Mouse (Mus musculus) heart, embryonic 13.5 days (tissue): ENCODE measurements around the gene Taf12. TPM values are rescaled to one million over a fixed set of nuclear protein-coding genes. Genes with fewer than 3 reads are reported as not detected.

Experiments
- ATAC-seq: fragments of 200-750 bp; cut with Nextera tagmentation; 2 replicates; pipeline ENCODE4 v1.8.0; 2017; ENCODE audit warnings: moderate TSS enrichment; ENCODE audit not compliant: insufficient number of reproducible peaks, low FRiP score, low TSS enrichment; ENCODE audit errors: extremely low read depth
- H3K27ac ChIP-seq: fragments of 300-500 bp; sonication (generic); replicated peaks from 2 replicates; pipeline ENCODE4 v1.5.1; 2015; ENCODE audit warnings: moderate library complexity, mild to moderate bottlenecking, inconsistent platforms
- H3K27me3 ChIP-seq: fragments of 300-500 bp; sonication (generic); replicated peaks from 2 replicates; pipeline ENCODE4 v1.6.1; 2015; ENCODE audit warnings: mild to moderate bottlenecking, inconsistent platforms
- H3K36me3 ChIP-seq: fragments of 300-500 bp; sonication (generic); 2 replicates; pipeline ENCODE4 v1.6.1; 2015; ENCODE audit warnings: mild to moderate bottlenecking, inconsistent platforms
- H3K4me1 ChIP-seq: fragments of 300-500 bp; sonication (generic); 2 replicates; pipeline ENCODE4 v1.6.1; 2015; ENCODE audit warnings: inconsistent platforms
- H3K4me2 ChIP-seq: fragments of 300-500 bp; sonication (generic); 2 replicates; pipeline ENCODE4 v1.6.1; 2015; ENCODE audit warnings: inconsistent platforms, mild to moderate bottlenecking, moderate library complexity
- H3K4me3 ChIP-seq: fragments of 300-500 bp; sonication (generic); 2 replicates; pipeline ENCODE4 v1.5.1; 2015; ENCODE audit warnings: moderate library complexity, mild to moderate bottlenecking, inconsistent platforms
- H3K9ac ChIP-seq: fragments of 300-500 bp; sonication (generic); 2 replicates; pipeline ENCODE4 v1.6.1; 2015; ENCODE audit warnings: inconsistent platforms, mild to moderate bottlenecking, moderate library complexity
- H3K9me3 ChIP-seq: fragments of 300-500 bp; sonication (generic); 2 replicates; pipeline ENCODE4 v1.6.1; 2016; ENCODE audit warnings: inconsistent platforms
- WGBS: fragments of 180-500 bp; shearing (Covaris S2); methylation state at CpG from one replicate; pipeline ENCODE4 v1.1.7; 2015; ENCODE audit warnings: mixed read lengths; 5-methylcytosine and 5-hydroxymethylcytosine counted together
- polyA plus RNA-seq: library from polyadenylated mRNA; unstranded; fragments of >200 nt; fragmentation: Nextera tagmentation; extraction: Ambion mirVana; gene quantifications from 2 replicates; pipeline ENCODE4 v1.2.1, GENCODE M21; 2015

Taf12 gene
- polyA plus RNA-seq, 1 experiment from 2014 or later = 26.6 TPM

DNA sequence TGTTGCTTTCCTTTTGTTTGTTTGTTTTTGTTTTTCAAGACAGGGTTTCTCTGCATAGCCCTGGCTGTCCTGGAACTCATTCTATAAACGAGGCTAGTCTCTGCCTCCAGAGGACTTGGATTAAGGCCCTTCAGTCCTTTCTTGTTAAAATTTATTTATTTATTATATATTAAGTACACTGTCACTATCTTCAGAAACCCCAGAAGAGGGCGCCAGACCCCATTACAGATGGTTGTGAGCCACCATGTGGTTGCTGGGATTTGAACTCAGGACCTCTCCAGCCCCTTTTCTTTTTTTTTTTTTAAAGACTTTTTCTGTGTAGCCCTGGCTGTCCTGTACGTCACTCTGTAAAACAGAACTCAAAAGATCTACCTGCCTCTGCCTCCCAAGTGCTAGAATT, 19.2 kb upstream of the Taf12 start:
- no peaks in the 10 kb centered on the region for H3K27me3 ChIP-seq
- no peak overlapping the region for H3K27ac ChIP-seq

GRCm38 (mm10) chr4:132256384-132256783, 17.8 kb upstream of the Taf12 start:
- Histone ChIP-seq H3K4me2 (no peak overlapping the region), H3K27me3 (no peaks in the 10 kb centered on the region), H3K4me3 (no peak overlapping the region), H3K36me3 (peaks cover 9% of the 10 kb centered on the region), H3K4me1 (peaks cover 47% of the 10 kb centered on the region), H3K9me3 (no peaks in the 10 kb centered on the region), H3K9ac (0 out of 2 replicates have a peak overlapping the region, but pooled peaks have one; percentile 13), H3K27ac (peak overlapping the region; percentile 41; the same call in 1 of the 2 replicates)
- no peak for ATAC-seq
- WGBS = 73% methylated on average over 3 of the region's 3 CpGs

More for the DNA sequence above, 19.2 kb upstream of the Taf12 start:
- Histone ChIP-seq H3K4me3 (no peak overlapping the region), H3K36me3 (peaks cover 23% of the 10 kb centered on the region), H3K4me2 (no peak overlapping the region), H3K9me3 (no peaks in the 10 kb centered on the region), H3K9ac (no peak overlapping the region), H3K4me1 (peaks cover 43% of the 10 kb centered on the region)
- 74% methylated on average over 3 of the region's 3 CpGs for WGBS
- ATAC-seq = no peak

DNA sequence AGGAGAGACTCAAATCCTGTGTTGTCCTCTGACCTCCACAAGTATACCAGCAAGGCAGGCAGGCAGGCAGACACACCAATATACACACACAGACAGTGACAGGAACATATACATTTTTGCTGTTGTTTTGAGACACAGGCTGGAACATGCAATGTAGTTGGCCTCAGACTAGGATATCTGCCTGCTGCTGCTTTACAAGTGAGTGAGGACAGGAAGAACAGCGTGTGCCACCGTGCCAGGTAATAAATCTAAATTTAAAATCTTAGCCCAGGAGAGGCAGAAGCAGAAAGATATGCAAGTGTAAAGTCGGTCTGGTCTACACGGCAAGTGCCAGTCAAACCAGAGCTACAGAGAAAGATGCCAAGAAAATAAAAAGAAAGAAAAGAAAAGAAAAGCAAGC, 14.9 kb upstream of the Taf12 start:
- H3K4me1 ChIP-seq = peaks cover 41% of the 10 kb centered on the region
- WGBS = 61% methylated on average over 4 of the region's 4 CpGs
- no peaks in the 10 kb centered on the region for H3K27me3 ChIP-seq
- H3K4me3 ChIP-seq = peak overlapping the region; percentile 68
- peak overlapping the region; percentile 99 for H3K9ac ChIP-seq
- peak overlapping the region; percentile 92 for H3K4me2 ChIP-seq
- ATAC-seq = no peak
- peak overlapping the region; percentile 98 for H3K27ac ChIP-seq
- H3K9me3 ChIP-seq = no peaks in the 10 kb centered on the region
- no peaks in the 10 kb centered on the region for H3K36me3 ChIP-seq

DNA sequence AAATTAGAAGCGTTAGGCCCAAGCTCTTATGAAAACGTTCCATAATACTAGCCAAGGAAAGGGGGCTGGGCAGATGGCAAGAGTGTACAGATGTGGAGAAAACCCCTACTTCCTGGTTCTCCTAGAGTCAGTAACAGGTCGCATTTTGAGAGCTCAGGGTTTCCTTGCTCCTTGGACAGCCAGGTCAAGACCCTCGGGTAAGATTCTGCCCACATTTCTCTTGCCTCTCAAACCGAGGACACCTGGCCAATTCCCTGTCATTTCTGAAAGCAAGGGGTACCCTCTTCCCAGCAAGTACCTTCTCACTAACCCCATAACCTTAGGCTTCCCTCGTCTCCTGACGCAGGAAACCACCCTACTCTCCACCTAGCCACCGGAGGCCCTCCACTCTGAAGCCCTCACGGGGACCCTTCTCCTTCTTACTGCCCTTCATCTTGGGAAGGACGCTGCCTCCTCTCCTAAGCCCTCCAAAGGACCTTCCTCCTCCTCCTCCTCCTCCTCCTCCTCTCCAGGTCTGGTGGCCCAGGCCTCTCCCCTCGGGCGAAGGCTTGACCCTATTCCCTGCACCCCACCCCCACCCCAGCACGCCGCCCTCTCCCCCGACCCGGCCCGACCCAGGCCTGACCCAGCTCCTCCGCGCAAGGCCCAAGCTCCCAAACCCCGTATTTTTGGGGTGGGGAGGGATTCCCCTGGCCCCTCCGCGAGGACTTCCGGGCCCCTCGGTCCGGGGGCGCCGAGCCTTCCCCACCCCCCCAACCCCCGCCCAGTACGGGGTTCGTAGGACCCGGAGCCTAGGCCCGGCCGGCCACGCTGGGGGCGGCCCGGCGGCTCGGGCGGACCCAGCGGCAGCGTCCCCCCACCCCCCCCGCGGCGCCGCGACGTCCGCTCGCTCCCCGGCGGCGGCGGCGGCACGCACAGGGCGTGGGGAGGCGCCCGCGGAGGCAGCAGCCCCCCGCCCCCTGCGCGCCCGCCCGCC, 13.5 kb upstream of the Taf12 start:
- peak overlapping the region; percentile 98 for H3K27ac ChIP-seq
- ATAC-seq = peak; percentile 84

GRCm38 (mm10) chr4:132261514-132262357, 12.4 kb upstream of the Taf12 start, which contains the start of gene Gmeb1:
Gene Gmeb1, minus strand, starts transcription at chr4:132261602.
- Histone ChIP-seq H3K4me3 (peak within 1 kb of the TSS; percentile 68), H3K27ac (peak within 1 kb of the TSS; percentile 98), H3K9me3 (no peaks in the 10 kb centered on the region), H3K36me3 (no peaks in the 10 kb centered on the region), H3K4me2 (peak within 1 kb of the TSS; percentile 92), H3K4me1 (peaks cover 32% of the 10 kb centered on the region), H3K27me3 (no peaks in the 10 kb centered on the region), H3K9ac (peak within 1 kb of the TSS; percentile 99)
- WGBS = 14% methylated on average over 42 of the region's 49 CpGs
- peak; percentile 84 for ATAC-seq

More for the DNA sequence above, 13.5 kb upstream of the Taf12 start:
- H3K9me3 ChIP-seq = no peaks in the 10 kb centered on the region
- H3K4me3 ChIP-seq = peak overlapping the region; percentile 68
- peaks cover 37% of the 10 kb centered on the region for H3K4me1 ChIP-seq
- peak overlapping the region; percentile 92 for H3K4me2 ChIP-seq
- H3K9ac ChIP-seq = peak overlapping the region; percentile 99
- no peaks in the 10 kb centered on the region for H3K36me3 ChIP-seq
- no peaks in the 10 kb centered on the region for H3K27me3 ChIP-seq
- 2% methylated on average over 36 of the region's 64 CpGs for WGBS

DNA sequence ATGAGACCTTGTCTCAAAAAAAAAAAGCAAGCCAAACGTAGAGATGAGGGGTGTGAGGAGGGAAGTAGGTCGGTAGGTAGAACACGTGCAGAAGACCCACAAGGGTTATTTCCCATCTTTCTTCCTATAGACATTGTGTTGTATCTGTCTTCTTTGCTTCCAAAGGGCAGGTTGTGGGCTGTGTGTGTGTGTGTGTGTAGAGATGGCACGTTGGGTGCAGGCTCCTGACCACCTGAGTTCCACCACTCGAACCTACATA, 11.9 kb upstream of the Taf12 start:
- H3K36me3 ChIP-seq = no peaks in the 10 kb centered on the region
- H3K4me3 ChIP-seq = peak overlapping the region; percentile 68
- WGBS = 73% methylated on average over 5 of the region's 5 CpGs
- no peaks in the 10 kb centered on the region for H3K27me3 ChIP-seq
- ATAC-seq = no peak
- H3K4me1 ChIP-seq = peaks cover 30% of the 10 kb centered on the region
- H3K4me2 ChIP-seq = peak overlapping the region; percentile 71
- no peaks in the 10 kb centered on the region for H3K9me3 ChIP-seq
- H3K9ac ChIP-seq = peak overlapping the region; percentile 99; the same call in 1 of the 2 replicates
- H3K27ac ChIP-seq = peak overlapping the region; percentile 98

GRCm38 (mm10) chr4:132263313-132263712, 10.9 kb upstream of the Taf12 start:
- no peak overlapping the region for H3K4me2 ChIP-seq
- no peak overlapping the region for H3K4me3 ChIP-seq
- H3K27me3 ChIP-seq = no peaks in the 10 kb centered on the region
- no peaks in the 10 kb centered on the region for H3K36me3 ChIP-seq
- no peak overlapping the region for H3K9ac ChIP-seq
- WGBS = 87% methylated on average over 7 of the region's 7 CpGs
- no peaks in the 10 kb centered on the region for H3K9me3 ChIP-seq
- no peak for ATAC-seq
- H3K27ac ChIP-seq = no peak overlapping the region
- H3K4me1 ChIP-seq = peaks cover 26% of the 10 kb centered on the region

DNA sequence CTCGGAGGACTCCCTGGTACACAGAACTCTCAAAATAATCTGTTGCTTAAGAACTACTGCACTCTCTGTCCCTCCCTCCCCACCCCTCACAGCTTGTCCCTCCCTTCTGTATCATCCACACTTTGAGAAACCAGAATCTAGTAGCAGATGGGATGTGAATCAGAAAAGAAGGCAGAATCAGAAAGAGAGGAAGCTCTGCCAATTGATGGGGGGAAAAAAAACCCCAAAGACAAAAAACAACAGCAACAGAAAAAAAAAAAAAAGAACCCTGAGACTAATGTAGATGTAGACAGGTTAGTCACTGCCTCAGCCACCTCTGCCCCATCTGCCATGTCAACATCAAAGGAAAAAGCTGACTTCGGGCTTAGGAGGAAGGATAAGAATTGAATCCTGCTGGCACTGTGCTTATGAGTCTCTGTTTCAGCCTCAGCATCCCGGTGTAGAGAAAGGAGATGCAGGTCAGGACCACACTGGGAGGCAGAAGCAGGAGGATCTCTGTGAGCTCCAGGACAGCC, 7.3 kb upstream of the Taf12 start:
- no peak overlapping the region for H3K9ac ChIP-seq
- 73% methylated on average over 3 of the region's 3 CpGs for WGBS
- H3K4me3 ChIP-seq = no peak overlapping the region
- H3K4me1 ChIP-seq = peaks cover 8% of the 10 kb centered on the region
- no peak overlapping the region for H3K4me2 ChIP-seq
- no peak overlapping the region for H3K27ac ChIP-seq
- no peaks in the 10 kb centered on the region for H3K36me3 ChIP-seq
- no peaks in the 10 kb centered on the region for H3K9me3 ChIP-seq
- H3K27me3 ChIP-seq = no peaks in the 10 kb centered on the region
- no peak for ATAC-seq

GRCm38 (mm10) chr4:132268871-132269739, 5.1 kb upstream of the Taf12 start:
- Histone ChIP-seq H3K27ac (peak overlapping the region; percentile 90), H3K4me2 (peak overlapping the region; percentile 73), H3K4me1 (peaks cover 14% of the 10 kb centered on the region), H3K9me3 (no peaks in the 10 kb centered on the region), H3K27me3 (no peaks in the 10 kb centered on the region), H3K4me3 (no peak overlapping the region), H3K9ac (no peak overlapping the region), H3K36me3 (no peaks in the 10 kb centered on the region)
- WGBS = 12% methylated on average over 6 of the region's 6 CpGs
- no peak for ATAC-seq

GRCm38 (mm10) chr4:132269740-132270560, 4.2 kb upstream of the Taf12 start:
- ATAC-seq = peak; percentile 17; the same call in 1 of the 2 replicates
- peak overlapping the region; percentile 48 for H3K4me3 ChIP-seq
- H3K36me3 ChIP-seq = no peaks in the 10 kb centered on the region
- H3K4me2 ChIP-seq = peak overlapping the region; percentile 73
- H3K9ac ChIP-seq = peak overlapping the region; percentile 76
- under 1% methylated on average over 35 of the region's 35 CpGs for WGBS
- H3K9me3 ChIP-seq = no peaks in the 10 kb centered on the region
- H3K4me1 ChIP-seq = peaks cover 15% of the 10 kb centered on the region
- peak overlapping the region; percentile 90 for H3K27ac ChIP-seq
- no peaks in the 10 kb centered on the region for H3K27me3 ChIP-seq
